Mouse (Mus musculus): ENCODE measurements around the gene Carns1.

DNA sequence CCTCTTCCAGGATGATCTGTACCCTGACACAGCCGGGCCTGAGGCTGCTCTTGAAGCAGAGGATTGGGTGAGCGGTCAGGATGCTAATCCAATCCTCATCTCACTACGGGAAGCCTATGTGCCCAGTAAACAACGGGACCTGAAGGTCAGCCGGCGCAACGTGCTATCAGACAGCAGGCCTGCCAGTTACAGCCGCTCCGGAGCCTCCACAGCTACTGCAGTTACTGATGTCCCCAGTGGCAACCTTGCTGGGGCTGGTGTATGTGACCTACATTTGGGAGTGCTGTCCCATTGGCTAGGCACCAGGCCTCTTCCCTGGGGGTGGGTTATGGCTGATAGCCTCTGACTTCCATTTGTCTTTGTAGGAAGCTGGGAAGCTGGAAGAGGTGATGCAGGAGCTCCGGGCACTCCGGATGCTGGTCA, 22.0 kb downstream of the Carns1 start, which contains the start of gene Ptprcap:
- TF ChIP-seq CTCF (IDR thresholded peaks at IDR 0.05; ENCODE audit: low read depth) (no peak), EP300 (IDR thresholded peaks at IDR 0.05; ENCODE audit: low read depth) (no peak)

Data from heart, postnatal 0 days (tissue).